Mouse (Mus musculus) heart, embryonic 16.5 days (tissue): ENCODE results near the gene Iqcg. TPM values are rescaled to one million over a fixed set of nuclear protein-coding genes. Genes with fewer than 3 reads are reported as not detected.
"Not testable (repeated sequence)": the region's sequence is repeated elsewhere in the genome, so short reads cannot be mapped to it uniquely, and the experiment has no call there.

Source experiments
- ATAC-seq: fragments of 200-750 bp; cut with Nextera tagmentation; replicated peaks from 2 replicates; pipeline ENCODE4 v1.8.0; 2017; ENCODE audit warnings: moderate number of reproducible peaks; ENCODE audit not compliant: insufficient read depth, low FRiP score; ENCODE audit errors: extremely low read depth
- H3K27ac ChIP-seq: fragments of 300-500 bp; sonication (generic); 2 replicates; pipeline ENCODE4 v1.5.1; 2014; ENCODE audit warnings: mild to moderate bottlenecking, low read length, control low read depth, moderate library complexity
- H3K27me3 ChIP-seq: fragments of 300-500 bp; sonication (generic); 2 replicates; pipeline ENCODE4 v1.6.1; 2014; ENCODE audit warnings: low read length, mixed read lengths; ENCODE audit not compliant: control insufficient read depth, insufficient read depth
- H3K36me3 ChIP-seq: fragments of 300-500 bp; sonication (generic); 2 replicates; pipeline ENCODE4 v1.6.1; 2014; ENCODE audit not compliant: control insufficient read depth, insufficient read depth
- H3K4me1 ChIP-seq: fragments of 300-500 bp; sonication (generic); 2 replicates; pipeline ENCODE4 v1.6.1; 2014; ENCODE audit warnings: low read length, mixed read lengths; ENCODE audit not compliant: control insufficient read depth, insufficient read depth
- H3K4me2 ChIP-seq: fragments of 300-500 bp; sonication (generic); 2 replicates; pipeline ENCODE4 v1.6.1; 2014; ENCODE audit warnings: low read depth, mild to moderate bottlenecking, control low read depth, low read length
- H3K4me3 ChIP-seq: fragments of 300-500 bp; sonication (generic); 2 replicates; pipeline ENCODE4 v1.5.1; 2014; ENCODE audit warnings: mild to moderate bottlenecking, control low read depth, low read length
- H3K9ac ChIP-seq: fragments of 300-500 bp; sonication (generic); 2 replicates; pipeline ENCODE4 v1.6.1; 2014; ENCODE audit warnings: low read length, control low read depth
- H3K9me3 ChIP-seq: fragments of 300-500 bp; sonication (generic); replicated peaks from 2 replicates; pipeline ENCODE4 v1.6.1; 2016; ENCODE audit warnings: low read length; ENCODE audit not compliant: control insufficient read depth
- WGBS: fragments of 180-500 bp; shearing (Covaris S2); extraction: QIAGEN DNeasy Blood & Tissue Kit; methylation state at CpG from one replicate; pipeline ENCODE4 v1.1.7; 2014; 5-methylcytosine and 5-hydroxymethylcytosine counted together
- polyA plus RNA-seq: library from polyadenylated mRNA; unstranded; fragments of >200 nt; fragmentation: Nextera tagmentation; extraction: Ambion mirVana; gene quantifications from 2 replicates; pipeline ENCODE4 v1.2.1, GENCODE M21; 2015

Iqcg gene
- polyA plus RNA-seq, 1 experiment from 2014 or later = 2.9 TPM

GRCm38 (mm10) chr16:33058033-33058432 is 2.0 kb upstream of the Iqcg start:
- H3K9ac ChIP-seq = peak overlapping the region; percentile 43
- ATAC-seq = no peak
- peaks cover 11% of the 10 kb centered on the region for H3K4me1 ChIP-seq
- H3K27me3 ChIP-seq = no peaks in the 10 kb centered on the region
- H3K4me2 ChIP-seq = peak overlapping the region; percentile 46; the same call in 1 of the 2 replicates
- 0 out of 2 replicates have a peak overlapping the region, but pooled peaks have one; percentile 21 for H3K4me3 ChIP-seq
- no peaks in the 10 kb centered on the region for H3K9me3 ChIP-seq
- 86% methylated on average over 16 of the region's 16 CpGs for WGBS
- H3K27ac ChIP-seq = no peak overlapping the region
- peaks cover 22% of the 10 kb centered on the region for H3K36me3 ChIP-seq

GRCm38 (mm10) chr16:33056786-33057185 is 768 bp upstream of the Iqcg start:
- ATAC-seq = 0 out of 2 replicates have a peak, but pooled peaks have one; percentile 16
- WGBS = under 1% methylated on average over 24 of the region's 24 CpGs

GRCm38 (mm10) chr16:33055655-33056054 is 363 bp downstream of the Iqcg start:
- H3K9ac ChIP-seq = peak overlapping the region; percentile 62
- peak overlapping the region; percentile 86 for H3K4me3 ChIP-seq
- H3K27ac ChIP-seq = no peak overlapping the region
- ATAC-seq = 0 out of 2 replicates have a peak, but pooled peaks have one; percentile 2
- no peaks in the 10 kb centered on the region for H3K27me3 ChIP-seq
- H3K9me3 ChIP-seq = no peaks in the 10 kb centered on the region
- 21% methylated on average over 10 of the region's 10 CpGs for WGBS
- peak overlapping the region; percentile 93 for H3K4me2 ChIP-seq
- H3K36me3 ChIP-seq = peaks cover 19% of the 10 kb centered on the region
- H3K4me1 ChIP-seq = peaks cover 10% of the 10 kb centered on the region

More at GRCm38 (mm10) chr16:33056786-33057185, 768 bp upstream of the Iqcg start:
- H3K4me3 ChIP-seq = peak overlapping the region; percentile 86
- no peaks in the 10 kb centered on the region for H3K9me3 ChIP-seq
- H3K36me3 ChIP-seq = peaks cover 22% of the 10 kb centered on the region
- H3K4me2 ChIP-seq = peak overlapping the region; percentile 66
- H3K4me1 ChIP-seq = peaks cover 10% of the 10 kb centered on the region
- peak overlapping the region; percentile 94 for H3K9ac ChIP-seq
- H3K27ac ChIP-seq = peak overlapping the region; percentile 92
- H3K27me3 ChIP-seq = no peaks in the 10 kb centered on the region

GRCm38 (mm10) chr16:33054927-33055326 is 1.1 kb downstream of the Iqcg start:
- H3K4me1 ChIP-seq = peaks cover 10% of the 10 kb centered on the region
- 79% methylated on average over 2 of the region's 2 CpGs for WGBS
- peaks cover 13% of the 10 kb centered on the region for H3K36me3 ChIP-seq
- H3K27me3 ChIP-seq, H3K9me3 ChIP-seq, H3K4me3 ChIP-seq, H3K4me2 ChIP-seq, ATAC-seq, H3K27ac ChIP-seq, H3K9ac ChIP-seq: not testable (repeated sequence)

GRCm38 (mm10) chr16:33053141-33053540 is 2.9 kb downstream of the Iqcg start:
- Histone ChIP-seq H3K27ac (no peak overlapping the region), H3K27me3 (no peaks in the 10 kb centered on the region), H3K4me2 (no peak overlapping the region), H3K4me3 (no peak overlapping the region), H3K9me3 (no peaks in the 10 kb centered on the region), H3K9ac (no peak overlapping the region), H3K4me1 (peaks cover 7% of the 10 kb centered on the region), H3K36me3 (peaks cover 3% of the 10 kb centered on the region)
- WGBS = 66% methylated on average over 5 of the region's 5 CpGs
- ATAC-seq = no peak

GRCm38 (mm10) chr16:33049809-33050208 is 6.2 kb downstream of the Iqcg start:
- 85% methylated on average over 16 of the region's 16 CpGs for WGBS

GRCm38 (mm10) chr16:33048686-33049085 is 7.3 kb downstream of the Iqcg start:
- no peak for ATAC-seq
- Histone ChIP-seq H3K4me1 (no peaks in the 10 kb centered on the region), H3K4me3 (no peak overlapping the region), H3K27ac (no peak overlapping the region), H3K36me3 (no peaks in the 10 kb centered on the region), H3K4me2 (no peak overlapping the region), H3K9ac (no peak overlapping the region), H3K9me3 (no peaks in the 10 kb centered on the region), H3K27me3 (no peaks in the 10 kb centered on the region)
- WGBS = 64% methylated on average over 2 of the region's 2 CpGs

More at GRCm38 (mm10) chr16:33049809-33050208, 6.2 kb downstream of the Iqcg start:
- no peak for ATAC-seq
- Histone ChIP-seq H3K9ac (no peak overlapping the region), H3K36me3 (no peaks in the 10 kb centered on the region), H3K27ac (no peak overlapping the region), H3K4me3 (no peak overlapping the region), H3K4me1 (no peaks in the 10 kb centered on the region), H3K9me3 (no peaks in the 10 kb centered on the region), H3K27me3 (no peaks in the 10 kb centered on the region), H3K4me2 (no peak overlapping the region)

GRCm38 (mm10) chr16:33048004-33048403 is 8.0 kb downstream of the Iqcg start:
- H3K4me3 ChIP-seq = no peak overlapping the region
- H3K4me1 ChIP-seq = no peaks in the 10 kb centered on the region
- H3K27ac ChIP-seq = no peak overlapping the region
- no peaks in the 10 kb centered on the region for H3K27me3 ChIP-seq
- no peaks in the 10 kb centered on the region for H3K36me3 ChIP-seq
- no peak overlapping the region for H3K4me2 ChIP-seq
- H3K9me3 ChIP-seq = no peaks in the 10 kb centered on the region
- WGBS = 90% methylated on average over 1 of the region's 1 CpGs
- H3K9ac ChIP-seq = no peak overlapping the region
- no peak for ATAC-seq

- no peaks in the 10 kb centered on the region for H3K36me3 ChIP-seq
- H3K27me3 ChIP-seq = no peaks in the 10 kb centered on the region
- no peak for ATAC-seq
- no peak overlapping the region for H3K9ac ChIP-seq
- H3K4me3 ChIP-seq = no peak overlapping the region
- H3K4me2 ChIP-seq = no peak overlapping the region
- no peaks in the 10 kb centered on the region for H3K4me1 ChIP-seq
- no peaks in the 10 kb centered on the region for H3K9me3 ChIP-seq
- H3K27ac ChIP-seq = no peak overlapping the region
- 51% methylated on average over 2 of the region's 2 CpGs for WGBS
These were observed 12.8 kb downstream of the Iqcg start for GRCm38 (mm10) chr16:33043268-33043667.
